Mouse (Mus musculus) inflammation-experienced regulatory T-cells (primary cell): ENCODE results near the gene Dusp19. TPM values are rescaled to one million over a fixed set of nuclear protein-coding genes. Genes with fewer than 3 reads are reported as not detected.

Experiments
- polyA plus RNA-seq, 2 experiments: library from polyadenylated mRNA; unstranded; fragments of 100-300 nt; shearing (Covaris generic); gene quantifications; one replicate each; pipeline ENCODE4 v1.2.1; 2017

The Dusp19 gene
- 10 to 100 TPM; 15.4 to 19.3 TPM for polyA plus RNA-seq

DNA sequence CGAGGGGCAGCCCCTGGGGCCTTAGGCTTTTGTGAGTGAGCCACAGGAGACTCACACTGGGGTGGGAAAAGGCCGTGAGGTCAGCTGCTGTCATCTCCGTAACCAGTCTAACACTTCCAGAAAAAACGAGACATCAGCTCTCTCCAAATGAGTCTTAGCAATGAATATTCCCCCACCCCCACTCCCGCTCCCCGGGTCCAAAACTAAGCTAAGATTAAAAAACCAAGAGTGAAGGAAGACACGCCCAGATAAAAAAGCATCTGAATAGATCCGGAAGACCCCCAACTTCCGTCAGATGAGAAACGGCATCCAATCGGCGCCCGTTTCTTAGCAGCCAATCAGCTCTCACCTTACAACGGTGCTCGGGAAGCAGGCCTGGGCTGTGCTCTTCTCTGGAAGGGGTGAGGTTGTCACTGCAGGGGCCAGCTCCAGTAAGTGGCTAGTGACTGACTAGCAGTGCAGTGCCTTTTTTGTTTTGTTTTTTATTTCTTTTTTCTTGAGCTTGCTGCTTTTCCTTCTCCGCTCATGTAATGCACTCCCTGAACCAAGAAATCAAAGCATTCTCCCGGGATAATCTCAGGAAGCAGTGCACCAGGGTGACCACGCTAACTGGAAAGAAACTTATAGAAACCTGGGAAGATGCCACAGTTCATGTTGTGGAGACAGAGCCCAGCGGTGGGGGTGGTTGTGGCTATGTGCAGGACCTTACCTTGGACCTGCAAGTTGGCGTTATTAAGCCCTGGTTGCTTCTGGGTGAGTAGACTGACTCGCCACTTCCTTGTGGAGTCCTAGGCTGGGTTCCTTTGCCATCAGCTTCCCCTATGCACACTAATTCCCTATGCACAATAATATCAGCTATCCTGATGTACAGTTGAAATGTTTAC is at the start of gene Dusp19, which contains the start of gene Nup35:
Gene Dusp19 (plus strand): TSS at position 192 of the 884 bp plus-strand sequence.
Gene Nup35 (plus strand): TSS at position 383 of the 884 bp plus-strand sequence.

DNA sequence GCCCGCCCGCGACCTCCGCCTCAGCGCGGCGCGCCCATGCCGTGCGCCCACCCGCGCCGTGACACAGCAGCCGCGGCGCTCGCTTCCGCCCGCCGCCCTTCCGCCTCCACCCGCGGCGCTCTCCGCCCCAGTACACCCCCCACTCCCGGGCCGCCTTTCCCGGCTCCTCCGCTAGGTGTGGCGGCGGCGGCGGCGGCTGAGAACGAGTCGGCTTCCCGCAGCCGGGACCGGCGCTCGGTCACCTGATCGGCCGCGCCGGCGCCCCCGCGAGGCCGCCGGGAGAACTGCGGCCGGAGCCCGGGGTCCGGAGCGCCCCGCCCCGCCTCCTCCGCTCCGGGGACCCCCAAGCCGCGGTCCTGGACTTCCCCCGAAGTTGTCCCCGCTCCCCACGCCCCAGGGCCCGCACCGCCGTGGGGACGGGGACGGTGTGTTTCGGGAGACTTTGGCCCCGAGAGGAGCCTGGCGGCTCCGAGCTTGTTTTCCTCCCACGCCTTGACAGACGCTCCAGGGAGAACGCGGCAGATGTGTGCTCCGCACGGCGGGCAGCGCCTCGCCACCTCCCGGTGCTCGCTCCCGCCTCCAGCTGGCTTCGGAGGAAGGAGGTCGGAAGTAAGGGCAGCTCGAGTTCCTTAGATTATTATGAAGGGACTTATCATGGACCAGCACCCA is 35.7 kb upstream of the Dusp19 start, which contains the start of gene Nckap1:
Gene Nckap1 (minus strand): TSS at position 338 of the 669 bp plus-strand sequence.

Other genes with a start within 250 kb of the Dusp19 start
- under 1 TPM in 1 of 2 experiments, not detected in 1; 0.19 TPM for gene Frzb, start 169.4 kb upstream of the Dusp19 start, polyA plus RNA-seq
- 10 to 100 TPM; 12.0 to 14.9 TPM for gene Nckap1, start 35.7 kb upstream of the Dusp19 start, polyA plus RNA-seq
- gene Nup35, start 191 bp downstream of the Dusp19 start, polyA plus RNA-seq, result 10 to 100 TPM; 32.0 to 36.9 TPM